In genomic region chr16:33820269-33821178, GRCm38 (mm10) we compare ENCODE assay signal across 8 mouse cellular contexts. TPM values are rescaled to one million over a fixed set of nuclear protein-coding genes. Genes with fewer than 3 reads are reported as not detected.
DNase-seq lines count a peak whose midpoint lies in the region; ATAC-seq and TF ChIP-seq lines count a peak whose summit lies in the region.

No protein-coding gene starts in this region.

- no peaks in the 10 kb centered on the region for H3K27me3 ChIP-seq in liver, embryonic 14.5 days (ENCODE audit: control insufficient read depth, insufficient read depth, low read length)

- peak; percentile 78 for TF ChIP-seq CTCF in liver, embryonic 14.5 days (IDR thresholded peaks at IDR 0.05; ENCODE audit: low read depth)

- 0 out of 4 replicates have a peak, but pooled peaks cover 0 to 2% of the 10 kb centered on the region in 2 experiments for H3K4me1 ChIP-seq in liver, embryonic 14.5 days (replicated peaks; ENCODE audit: control insufficient read depth in 2 of 2, insufficient read depth in 2 of 2, low read length in 1 of 2)

- no peak for ATAC-seq in liver, embryonic 14.5 days (ENCODE audit: insufficient read depth)

- intact Hi-C loops in gastrocnemius, postnatal 36 days (cut with DNase I): loop anchor here (1.0 to 5.0 kb wide), 2 partner anchors 130 to 292 kb away; no protein-coding TSS in a partner anchor

- DNase-seq in B cell, adult 2 months: peak; percentile 88 to 89
- DNase-seq in adrenal gland, adult 2 months: peak; percentile 84
- peak; percentile 93 for DNase-seq in embryo, embryonic 10 days (ENCODE audit: low spot score)
- DNase-seq in gastrocnemius, postnatal 36 days: peak; percentile 69 to 81
- peak; percentile 93 for DNase-seq in kidney, postnatal 10 days
- DNase-seq in liver, embryonic 14.5 days (ENCODE audit: low read depth in 3 of 3, low spot score in 3 of 3): peak; percentile 34 to 59 (median 40)
- peak; percentile 48 for DNase-seq in ovary, adult 18-20 months (ENCODE audit: low spot score)
- peak; percentile 40 to 54 for DNase-seq in thymus, adult 18-20 months

- H3K36me3 ChIP-seq in liver, embryonic 14.5 days (replicated peaks; ENCODE audit: control insufficient read depth, insufficient read depth, low read depth): no peaks in the 10 kb centered on the region

- H3K4me3 ChIP-seq in liver, embryonic 14.5 days (ENCODE audit: insufficient read depth in 1 of 2, low read depth in 2 of 2, low read length in 2 of 2): no peak overlapping the region

- H3K27ac ChIP-seq in liver, embryonic 14.5 days: no peak overlapping the region

- no peak overlapping the region for H3K4me2 ChIP-seq in liver, embryonic 14.5 days (ENCODE audit: low read depth)

- WGBS in liver, embryonic 14.5 days (ENCODE audit: insufficient replicate concordance): 21% methylated on average over 17 of the region's 17 CpGs

- H3K9ac ChIP-seq in liver, embryonic 14.5 days (replicated peaks): no peak overlapping the region

- no peak for TF ChIP-seq EP300 in liver, embryonic 14.5 days (IDR thresholded peaks at IDR 0.05; ENCODE audit: low read depth)

- no peaks in the 10 kb centered on the region for H3K9me3 ChIP-seq in liver, embryonic 14.5 days (ENCODE audit: control insufficient read depth, low read length)

RNA-seq across cellular contexts. Expression of gene Itgb5, which starts 8.9 kb away (rescaled TPM):
- 100 to 1,000 TPM; 187 to 222 TPM for total RNA-seq in adrenal gland, adult 2 months (2021)
- polyA plus RNA-seq in adrenal gland, adult 2 months (2012; rRNA removed): 214 and 223 TPM in 2 replicates
- total RNA-seq in gastrocnemius, postnatal 36 days (2021): 10 to 100 TPM; 47.5 to 51.9 TPM
- polyA plus RNA-seq in liver, embryonic 14.5 days (2012; rRNA removed): 13.7 and 14.1 TPM in 2 replicates
- 10.8 and 13.9 TPM in 2 replicates for polyA plus RNA-seq in liver, embryonic 14.5 days (2014; fragmentation: Nextera tagmentation; extraction: Ambion mirVana)

RNA-seq across cellular contexts. Expression of gene Muc13, which starts 26.7 kb away (rescaled TPM):
- total RNA-seq in adrenal gland, adult 2 months (2021): not detected
- polyA plus RNA-seq in adrenal gland, adult 2 months (2012; rRNA removed): 0.06 and 0.13 TPM in 2 replicates
- not detected for total RNA-seq in gastrocnemius, postnatal 36 days (2021)
- 1.7 and 1.9 TPM in 2 replicates for polyA plus RNA-seq in liver, embryonic 14.5 days (2012; rRNA removed)
- 1.4 and 1.5 TPM in 2 replicates for polyA plus RNA-seq in liver, embryonic 14.5 days (2014; fragmentation: Nextera tagmentation; extraction: Ambion mirVana)

Comparison
In these comparisons a context has a peak if more than half of its experiments do, and no peak if none do; other contexts are left out.
1. DNase-seq: peak in every context shown above with its lines; median percentile 93 in embryo, embryonic 10 days; 93 in kidney, postnatal 10 days; 88 in B cell, adult 2 months; 84 in adrenal gland, adult 2 months; 75 in gastrocnemius, postnatal 36 days; 48 in ovary, adult 18-20 months; 47 in thymus, adult 18-20 months; 40 in liver, embryonic 14.5 days.